Mouse (Mus musculus) B cell, adult (primary cell): ENCODE results near the gene Trappc3. TPM values are rescaled to one million over a fixed set of nuclear protein-coding genes. Genes with fewer than 3 reads are reported as not detected.

Source experiments
- total RNA-seq: library from RNA; stranded (reverse); gene quantifications from 4 replicates; pipeline ENCODE4 v1.2.4, GENCODE M21; 2023; ENCODE audit not compliant: inconsistent age

Trappc3 gene
- total RNA-seq = 40.2 to 46.6 TPM (median 44.6 TPM) in 4 replicates

DNA sequence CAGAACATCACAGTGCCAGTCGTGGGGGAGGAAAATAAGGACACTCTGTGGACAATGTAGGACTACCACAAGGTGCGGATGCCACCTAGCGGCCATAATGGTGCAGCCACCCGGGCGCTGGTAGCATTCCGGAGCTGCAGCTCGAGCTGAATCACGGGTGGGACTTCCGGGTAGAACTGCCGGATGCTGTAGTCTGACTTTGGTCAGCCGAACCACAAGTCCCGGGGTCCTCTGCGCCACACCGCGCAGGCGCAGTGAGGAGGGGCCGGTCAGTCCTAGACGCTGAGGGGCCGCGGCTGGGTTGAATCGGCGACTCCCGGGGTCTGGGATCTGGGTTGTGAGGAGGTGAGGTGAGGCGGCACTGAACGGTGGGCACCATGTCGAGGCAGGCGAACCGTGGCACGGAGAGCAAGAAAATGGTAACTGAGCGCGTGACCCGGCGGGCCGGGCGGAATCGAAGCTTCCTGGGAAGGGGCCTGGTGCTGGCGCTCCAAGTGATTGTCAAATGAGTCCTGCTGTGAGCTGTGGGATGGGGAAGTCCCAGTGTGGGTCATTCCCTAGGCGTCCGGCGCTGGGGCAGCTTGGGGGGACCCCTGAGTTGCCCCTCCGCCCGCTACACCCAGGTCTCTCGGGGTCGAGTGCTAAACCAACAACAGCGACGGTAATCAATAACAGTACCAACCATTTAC lies at the start of gene Trappc3:
Gene Trappc3, plus strand, starts transcription at position 207 of the 689 bp plus-strand sequence.

DNA sequence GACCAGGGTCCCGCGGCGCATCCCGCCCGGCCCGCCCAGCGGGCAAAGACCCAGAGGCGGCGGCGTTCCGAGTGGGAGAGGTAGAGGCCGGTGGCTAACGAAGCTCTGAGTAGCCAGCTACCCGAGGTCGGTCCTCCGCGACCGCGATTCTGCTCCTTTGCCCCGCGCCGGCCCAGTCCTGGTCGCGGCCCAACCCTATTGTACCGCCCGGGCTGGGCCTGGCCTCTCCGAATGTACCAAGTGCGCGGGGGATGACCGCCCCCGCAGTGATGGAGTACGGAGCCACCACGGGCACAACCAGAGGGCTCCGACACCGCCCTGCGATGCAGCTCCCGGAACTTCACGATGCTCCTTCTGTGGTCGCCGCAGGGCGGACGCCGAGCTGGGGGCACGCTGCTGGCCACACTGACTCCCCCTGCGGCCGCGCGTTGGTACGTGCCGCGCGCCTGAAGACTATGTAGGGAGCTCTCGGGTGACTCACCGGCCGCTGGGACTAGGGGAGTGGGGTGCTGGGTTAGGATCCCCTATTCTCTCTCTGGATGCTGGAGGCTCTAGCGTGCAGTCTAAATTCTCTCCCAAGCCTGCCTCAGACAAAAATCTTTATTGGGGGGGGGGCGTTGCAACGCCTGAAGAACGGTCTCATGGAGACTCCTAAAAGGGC lies 5.9 kb upstream of the Trappc3 start, which contains the start of gene Map7d1:
Gene Map7d1, minus strand, starts transcription at position 213 of the 661 bp plus-strand sequence.

DNA sequence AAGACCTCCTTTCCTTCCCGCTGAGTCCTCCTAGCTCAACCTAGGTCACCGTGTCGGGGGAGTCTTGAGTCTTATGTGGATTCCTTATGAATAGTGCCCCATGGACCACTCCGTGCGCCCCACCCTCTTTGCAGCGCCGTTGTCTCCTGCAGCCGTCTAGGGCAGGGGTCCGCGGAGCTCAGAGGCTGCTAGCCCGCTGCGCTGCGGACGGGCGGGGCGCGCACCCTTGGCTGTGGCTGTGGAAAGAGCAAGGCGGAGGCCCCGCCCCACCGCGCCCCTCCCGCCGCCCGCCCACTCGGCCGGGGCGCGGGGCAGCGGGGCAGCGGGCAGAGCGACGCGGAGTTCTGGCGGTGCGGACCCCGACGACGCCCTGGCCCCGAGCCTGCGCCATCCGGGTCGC lies 24.4 kb downstream of the Trappc3 start, which contains the start of gene Col8a2:
Gene Col8a2, plus strand, starts transcription at position 302 of the 400 bp plus-strand sequence.

DNA sequence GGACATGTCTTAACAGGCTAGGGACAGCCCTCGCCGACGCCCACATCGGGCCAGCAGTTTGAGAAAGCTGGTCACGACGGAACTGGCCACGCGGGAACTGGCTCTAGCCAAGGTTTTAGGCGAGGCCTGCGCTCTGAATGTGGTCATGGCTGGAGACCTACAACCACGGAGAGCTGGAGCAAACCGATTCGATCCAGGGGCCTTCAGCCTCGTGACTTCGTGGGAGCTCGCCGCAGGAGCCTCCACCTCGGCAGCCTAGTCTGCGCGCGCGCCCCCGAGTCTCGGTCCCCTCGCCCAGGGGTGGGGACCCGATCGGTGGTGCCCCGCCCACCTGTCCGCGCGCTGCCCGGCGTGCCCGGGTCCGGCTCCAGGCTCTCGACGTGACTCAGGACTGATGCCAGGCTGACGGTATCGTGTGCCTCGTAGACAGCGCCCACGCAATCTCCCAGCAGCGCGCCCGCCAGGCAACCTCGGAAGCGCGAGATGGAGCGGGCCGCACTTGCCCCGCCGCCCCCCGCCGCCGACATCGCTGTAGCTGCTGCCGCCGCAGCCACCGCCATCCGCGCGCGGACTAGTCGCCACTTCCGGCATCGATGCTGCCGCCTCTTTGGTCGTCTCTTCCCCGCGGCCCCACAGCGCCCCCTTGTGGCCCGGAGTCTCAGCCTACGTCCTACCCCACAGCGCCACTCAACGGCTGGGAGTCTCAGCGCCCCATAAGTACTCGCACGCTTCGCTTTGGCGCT lies 59.2 kb downstream of the Trappc3 start, which contains the start of gene Adprhl2:
Gene Adprhl2, minus strand, starts transcription at position 593 of the 743 bp plus-strand sequence.

DNA sequence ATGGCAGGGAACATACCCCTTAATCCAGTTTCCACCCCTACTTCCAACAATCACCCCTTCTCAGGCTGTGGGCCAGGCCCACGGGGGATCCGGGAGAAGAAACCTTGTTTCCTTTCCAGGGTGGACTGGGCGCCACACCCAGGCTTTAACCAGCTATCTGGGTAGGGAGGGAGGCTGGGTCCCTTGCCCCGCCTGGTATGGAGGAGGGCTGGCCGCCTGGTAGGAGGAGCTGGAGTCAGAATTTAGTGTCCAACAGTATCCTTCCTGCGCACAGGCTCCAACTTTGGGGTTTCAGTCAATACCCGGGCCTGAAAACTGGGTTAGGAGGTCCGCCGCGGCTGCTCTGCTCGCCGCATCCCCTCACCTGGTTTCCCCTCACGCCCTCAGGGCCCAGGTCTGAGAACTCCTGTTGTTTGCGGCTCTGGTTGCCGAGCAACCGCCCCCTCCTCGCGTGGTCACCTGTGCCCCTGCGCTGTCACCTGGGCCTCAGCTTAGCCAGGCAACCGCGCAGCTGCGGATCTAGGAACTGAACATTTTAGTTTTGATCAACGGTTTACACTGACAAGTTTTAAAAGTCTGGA lies 63.2 kb downstream of the Trappc3 start, which contains the start of gene Tekt2:
Gene Tekt2, minus strand, starts transcription at position 408 of the 581 bp plus-strand sequence.

Other genes with a start within 250 kb of the Trappc3 start
- gene Csf3r, start 237.8 kb upstream of the Trappc3 start, total RNA-seq = 0.78 to 1.4 TPM (median 1.3 TPM) in 4 replicates
- gene Mrps15, start 215.4 kb upstream of the Trappc3 start, total RNA-seq = 43.7 to 55.8 TPM (median 49.2 TPM) in 4 replicates
- gene Oscp1, start 203.8 kb upstream of the Trappc3 start, total RNA-seq = 0.35 to 1.0 TPM in 2 of 4 replicates, not detected in the others
- gene Lsm10, start 165.7 kb upstream of the Trappc3 start, total RNA-seq = 14.8 to 17.5 TPM (median 17.2 TPM) in 4 replicates
- 40.2 to 44.7 TPM (median 40.4 TPM) in 4 replicates for gene Stk40, start 158.4 kb upstream of the Trappc3 start, total RNA-seq
- gene Eva1b, start 114.6 kb upstream of the Trappc3 start, total RNA-seq = 2.4 to 5.4 TPM (median 3.4 TPM) in 4 replicates
- gene Sh3d21, start 98.8 kb upstream of the Trappc3 start, total RNA-seq = 0.80 to 1.00 TPM (median 0.96 TPM) in 4 replicates
- gene Thrap3, start 59.6 kb upstream of the Trappc3 start, total RNA-seq = 536 to 621 TPM (median 609 TPM) in 4 replicates
- gene Map7d1, start 6.0 kb upstream of the Trappc3 start, total RNA-seq = 44.6 to 60.7 TPM (median 55.7 TPM) in 4 replicates
- not detected in 4 replicates for gene Col8a2, start 24.5 kb downstream of the Trappc3 start, total RNA-seq
- gene Adprhl2, start 59.4 kb downstream of the Trappc3 start, total RNA-seq = 33.3 to 45.0 TPM (median 39.4 TPM) in 4 replicates
- gene Tekt2, start 63.4 kb downstream of the Trappc3 start, total RNA-seq = not detected in 4 replicates
- 18.4 to 33.7 TPM (median 26.3 TPM) in 4 replicates for gene Ago3, start 167.2 kb downstream of the Trappc3 start, total RNA-seq
- 56.3 to 63.7 TPM (median 59.3 TPM) in 4 replicates for gene Ago1, start 206.3 kb downstream of the Trappc3 start, total RNA-seq